Comparison of ENCODE assay signal across 38 mouse cellular contexts in genomic region chr7:107602913-107603312, GRCm38 (mm10). TPM values are rescaled to one million over a fixed set of nuclear protein-coding genes. Genes with fewer than 3 reads are reported as not detected.
A peak's percentile ranks its signal among the peaks of the same experiment; 100 is the strongest.
DNase-seq lines count a peak whose midpoint lies in the region; ATAC-seq and TF ChIP-seq lines count a peak whose summit lies in the region.
"Had no signal": no experiment of that assay in that cellular context is flagged by ENCODE, and none has a peak within 500 bp of the region (broad histone marks: within the 10 kb centered on the region; RNA-seq: fewer than 3 reads in every experiment).

No protein-coding gene starts in this region.

- H3K27me3 ChIP-seq in kidney, embryonic 16.5 days (ENCODE audit: insufficient read depth, low read length), result no peaks in the 10 kb centered on the region
- H3K27me3 ChIP-seq in embryonic facial prominence, embryonic 14.5 days (replicated peaks; ENCODE audit: control insufficient read depth, insufficient read depth, low read length), result no peaks in the 10 kb centered on the region
- H3K27me3 ChIP-seq: embryonic facial prominence, embryonic 12.5 days; hindbrain, embryonic 12.5 days; midbrain, embryonic 13.5 days; neural tube, embryonic 13.5 days had no signal

- H3K4me1 ChIP-seq in kidney, embryonic 16.5 days (ENCODE audit: insufficient read depth, low read length), result no peaks in the 10 kb centered on the region
- no peaks in the 10 kb centered on the region for H3K4me1 ChIP-seq in embryonic facial prominence, embryonic 14.5 days (ENCODE audit: control insufficient read depth, insufficient read depth, low read length)
- H3K4me1 ChIP-seq: embryonic facial prominence, embryonic 12.5 days; hindbrain, embryonic 12.5 days; midbrain, embryonic 13.5 days; neural tube, embryonic 13.5 days had no signal

- no peaks in the 10 kb centered on the region for H3K36me3 ChIP-seq in kidney, embryonic 16.5 days (ENCODE audit: insufficient read depth, low read length)
- no peaks in the 10 kb centered on the region for H3K36me3 ChIP-seq in embryonic facial prominence, embryonic 14.5 days (ENCODE audit: control insufficient read depth, insufficient read depth, low read length)
- H3K36me3 ChIP-seq: embryonic facial prominence, embryonic 12.5 days; hindbrain, embryonic 12.5 days; midbrain, embryonic 13.5 days; neural tube, embryonic 13.5 days had no signal

- DNase-seq in gastrocnemius, adult 2 months, result no peak
- DNase-seq in gastrocnemius, postnatal 14 days, result no peak
- no peak for DNase-seq in kidney, postnatal 10 days
- peak; percentile 24 for DNase-seq in embryonic facial prominence, embryonic 14.5 days (ENCODE audit: low spot score)
- DNase-seq in layer of hippocampus, adult 9-10 months (ENCODE audit: low spot score), result no peak
- DNase-seq: adrenal gland, postnatal 25 days; cerebellum, adult 11-12 months; cerebellum, adult 9-11 months; heart, postnatal 36 days; liver; lung, adult 2 months; lung, postnatal 10 days; right cerebral cortex, postnatal 4 days; thymus, adult 2 months; thymus, postnatal 36 days had no signal

- H3K9ac ChIP-seq in kidney, embryonic 16.5 days (replicated peaks; ENCODE audit: low read length), result no peak overlapping the region
- H3K9ac ChIP-seq in embryonic facial prominence, embryonic 14.5 days (ENCODE audit: low read depth, low read length), result no peak overlapping the region
- H3K9ac ChIP-seq: embryonic facial prominence, embryonic 12.5 days; hindbrain, embryonic 12.5 days; liver, embryonic 14.5 days; midbrain, embryonic 13.5 days; neural tube, embryonic 13.5 days had no signal

- no peak overlapping the region for H3K4me3 ChIP-seq in gastrocnemius, adult 2 months
- no peak overlapping the region for H3K4me3 ChIP-seq in kidney, embryonic 16.5 days (ENCODE audit: low read length)
- H3K4me3 ChIP-seq in embryonic facial prominence, embryonic 14.5 days (ENCODE audit: low read depth, low read length), result no peak overlapping the region
- H3K4me3 ChIP-seq: embryonic facial prominence, embryonic 12.5 days; hindbrain, embryonic 12.5 days; midbrain, embryonic 13.5 days; neural tube, embryonic 13.5 days had no signal

- intact Hi-C loops in gastrocnemius, adult 2 months (cut with DNase I), result no loop called here
- intact Hi-C loops in gastrocnemius, postnatal 14 days (cut with DNase I; ENCODE audit: low total_unique reads), result no loop called here

- WGBS in kidney, embryonic 16.5 days, result 49% methylated on average over 6 of the region's 6 CpGs
- 69% methylated on average over 6 of the region's 6 CpGs for WGBS in embryonic facial prominence, embryonic 14.5 days

- H3K27ac ChIP-seq in gastrocnemius, adult 2 months, result peak overlapping the region; percentile 48; the same call in 1 of the 2 replicates
- no peak overlapping the region for H3K27ac ChIP-seq in kidney, embryonic 16.5 days (ENCODE audit: low read length)
- H3K27ac ChIP-seq in embryonic facial prominence, embryonic 14.5 days (replicated peaks; ENCODE audit: low read depth, low read length), result no peak overlapping the region
- H3K27ac ChIP-seq: embryonic facial prominence, embryonic 12.5 days; hindbrain, embryonic 12.5 days; liver, embryonic 14.5 days; macrophage; midbrain, embryonic 13.5 days; neural tube, embryonic 13.5 days; stomach, postnatal 0 days had no signal

- no peaks in the 10 kb centered on the region for H3K9me3 ChIP-seq in kidney, embryonic 16.5 days (ENCODE audit: low read length)
- H3K9me3 ChIP-seq in embryonic facial prominence, embryonic 14.5 days (ENCODE audit: control insufficient read depth, low read length), result no peaks in the 10 kb centered on the region
- H3K9me3 ChIP-seq: embryonic facial prominence, embryonic 12.5 days; hindbrain, embryonic 12.5 days; midbrain, embryonic 13.5 days; neural tube, embryonic 13.5 days had no signal

- no peak for TF ChIP-seq CTCF in gastrocnemius, adult 2 months (IDR thresholded peaks at IDR 0.05)

- no peak overlapping the region for H3K4me2 ChIP-seq in kidney, embryonic 16.5 days (replicated peaks; ENCODE audit: low read depth, low read length)
- H3K4me2 ChIP-seq in embryonic facial prominence, embryonic 14.5 days (ENCODE audit: low read depth, low read length), result no peak overlapping the region
- H3K4me2 ChIP-seq: embryonic facial prominence, embryonic 12.5 days; heart, embryonic 11.5 days; hindbrain, embryonic 12.5 days; midbrain, embryonic 13.5 days; neural tube, embryonic 13.5 days had no signal

- peak; percentile 69; the same call in 1 of the 2 replicates for ATAC-seq in kidney, embryonic 16.5 days (ENCODE audit: low FRiP score, low TSS enrichment)
- ATAC-seq in embryonic facial prominence, embryonic 14.5 days (ENCODE audit: low read depth), result no peak
- ATAC-seq in activated CD4-positive, CD25-positive, alpha-beta regulatory T cell, adult 4 months, result no peak
- ATAC-seq: forebrain, embryonic 16.5 days; intestine, embryonic 16.5 days; midbrain, embryonic 13.5 days had no signal

RNA-seq across cellular contexts. Expression of gene Ppfibp2, which starts 7.9 kb away (rescaled TPM):
- total RNA-seq in gastrocnemius, adult 2 months (2021), result 10 to 100 TPM; 10.6 to 19.0 TPM
- 1 to 10 TPM; 8.4 to 9.9 TPM for total RNA-seq in gastrocnemius, postnatal 14 days (2021)
- 6.4 and 7.1 TPM in 2 replicates for polyA plus RNA-seq in kidney, embryonic 16.5 days (2015; fragmentation: Nextera tagmentation; extraction: Ambion mirVana)
- polyA plus RNA-seq in embryonic facial prominence, embryonic 14.5 days (2014; fragmentation: Nextera tagmentation; extraction: Ambion mirVana), result 12.4 and 14.3 TPM in 2 replicates
- under 1 TPM; 0.31 to 0.44 TPM for polyA plus RNA-seq in activated CD4-positive, CD25-positive, alpha-beta regulatory T cell, adult 4 months (2017; shearing (Covaris generic))
- total RNA-seq: MEL had no signal

RNA-seq across cellular contexts. Expression of gene 5330417H12Rik, which starts 22.0 kb away (rescaled TPM):
- total RNA-seq in gastrocnemius, adult 2 months (2021), result not detected
- not detected for total RNA-seq in gastrocnemius, postnatal 14 days (2021)
- not detected in 2 replicates for polyA plus RNA-seq in kidney, embryonic 16.5 days (2015; fragmentation: Nextera tagmentation; extraction: Ambion mirVana)
- polyA plus RNA-seq in embryonic facial prominence, embryonic 14.5 days (2014; fragmentation: Nextera tagmentation; extraction: Ambion mirVana), result not detected in 2 replicates
- not detected for polyA plus RNA-seq in activated CD4-positive, CD25-positive, alpha-beta regulatory T cell, adult 4 months (2017; shearing (Covaris generic))
- total RNA-seq: adrenal gland, adult 18-20 months; adrenal gland, postnatal 25 days; gastrocnemius, adult 8-10 months; granulocyte monocyte progenitor cell, adult 5-6 weeks; heart, postnatal 36 days; layer of hippocampus, adult 8-10 months; left cerebral cortex, postnatal 14 days; megakaryocyte-erythroid progenitor cell, adult 5-6 weeks; MEL had no signal
- polyA plus RNA-seq: forebrain, embryonic 11.5 days; forebrain, embryonic 16.5 days; heart, embryonic 11.5 days; heart, embryonic 16.5 days; hindbrain, embryonic 12.5 days; intestine, embryonic 16.5 days; limb, embryonic 11.5 days; liver, embryonic 14.5 days; lung, adult 2 months; macrophage; midbrain, embryonic 13.5 days; neural tube, embryonic 13.5 days; spleen, adult 2 months; stomach, postnatal 0 days; thymus, adult 2 months had no signal

RNA-seq across cellular contexts. Expression of gene Olfml1, which starts 35.7 kb away (rescaled TPM):
- 1 to 10 TPM; 2.0 to 2.6 TPM for total RNA-seq in gastrocnemius, adult 2 months (2021)
- total RNA-seq in gastrocnemius, postnatal 14 days (2021), result 1 to 10 TPM; 5.9 to 7.0 TPM
- 24.3 and 26.4 TPM in 2 replicates for polyA plus RNA-seq in kidney, embryonic 16.5 days (2015; fragmentation: Nextera tagmentation; extraction: Ambion mirVana)
- polyA plus RNA-seq in embryonic facial prominence, embryonic 14.5 days (2014; fragmentation: Nextera tagmentation; extraction: Ambion mirVana), result 26.9 and 31.3 TPM in 2 replicates
- not detected for polyA plus RNA-seq in activated CD4-positive, CD25-positive, alpha-beta regulatory T cell, adult 4 months (2017; shearing (Covaris generic))
- total RNA-seq: granulocyte monocyte progenitor cell, adult 5-6 weeks; megakaryocyte-erythroid progenitor cell, adult 5-6 weeks; MEL had no signal
- polyA plus RNA-seq: macrophage had no signal

Comparison
In these comparisons a context has a peak if more than half of its experiments do, and no peak if none do; other contexts are left out.
1. RNA of gene Olfml1, which starts 35.7 kb away (polyA plus RNA-seq): 26.9 to 31.3 TPM in embryonic facial prominence, embryonic 14.5 days and 24.3 to 26.4 TPM in kidney, embryonic 16.5 days; not detected in activated CD4-positive, CD25-positive, alpha-beta regulatory T cell, adult 4 months; every median in the first group is over 10 times any median in the second.